Mouse (Mus musculus) ovary, postnatal 14 days (tissue): ENCODE results near the gene Sestd1.

Experiments
- DNase-seq: peaks from one replicate; pipeline ENCODE4 v3.0.0; 2022; ENCODE audit warnings: low spot score

Gene Sestd1

GRCm38 (mm10) chr2:77133407-77133806, 147.0 kb downstream of the Sestd1 start:
- DNase-seq, result no peak
